Mouse (Mus musculus): ENCODE measurements around the gene Oip5. TPM values are rescaled to one million over a fixed set of nuclear protein-coding genes. Genes with fewer than 3 reads are reported as not detected.

The Oip5 gene
- polyA plus RNA-seq, 1 experiment from 2014 or later: 36.7 TPM

DNA sequence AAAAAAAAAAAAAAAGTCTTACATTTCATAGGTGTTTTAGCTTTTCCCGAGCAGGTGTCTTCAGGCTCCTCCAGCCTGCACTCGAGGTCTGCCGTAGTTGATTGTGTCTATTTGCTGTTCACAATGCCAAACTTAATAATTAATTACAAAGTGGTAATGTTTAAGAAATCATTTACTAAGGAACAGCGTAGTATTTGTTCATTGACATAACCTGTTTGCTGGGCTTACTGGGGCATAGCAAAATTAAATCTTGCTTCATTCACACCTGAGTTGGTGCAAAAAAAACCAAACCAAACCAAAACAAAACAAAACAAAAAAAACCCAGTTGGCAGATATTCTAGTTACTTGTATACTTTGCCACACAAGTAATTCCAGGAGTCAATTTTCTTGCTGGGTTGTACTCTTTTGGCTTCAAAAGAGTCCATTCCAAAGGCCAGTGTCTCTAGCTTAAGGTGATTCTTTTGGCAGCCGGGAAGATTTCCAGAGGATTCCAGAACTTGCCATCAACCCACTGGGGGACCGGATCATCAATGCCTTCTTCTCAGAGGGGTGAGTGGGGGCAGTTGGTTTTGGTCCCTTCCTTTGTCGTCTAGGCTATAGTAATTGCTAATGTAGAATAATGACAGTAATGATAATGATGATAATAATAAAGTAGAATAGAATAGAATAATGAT is 52.0 kb downstream of the Oip5 start:
- WGBS: 91% methylated on average over 7 of the region's 7 CpGs
- Histone ChIP-seq H3K27ac (ENCODE audit: low read depth, low read length) (no peak overlapping the region), H3K4me3 (ENCODE audit: low read depth, low read length) (no peak overlapping the region), H3K36me3 (ENCODE audit: control insufficient read depth, insufficient read depth, low read length) (no peaks in the 10 kb centered on the region), H3K9ac (ENCODE audit: low read length) (no peak overlapping the region), H3K27me3 (ENCODE audit: control insufficient read depth, insufficient read depth, low read length) (no peaks in the 10 kb centered on the region), H3K9me3 (ENCODE audit: control insufficient read depth, low read length) (no peaks in the 10 kb centered on the region), H3K4me1 (replicated peaks; ENCODE audit: control insufficient read depth, insufficient read depth, low read length) (no peaks in the 10 kb centered on the region), H3K4me2 (ENCODE audit: low read depth, low read length, severe bottlenecking) (no peak overlapping the region)
- DNase-seq (ENCODE audit: low spot score) (no peak), ATAC-seq (replicated peaks; ENCODE audit: low FRiP score) (no peak)

DNA sequence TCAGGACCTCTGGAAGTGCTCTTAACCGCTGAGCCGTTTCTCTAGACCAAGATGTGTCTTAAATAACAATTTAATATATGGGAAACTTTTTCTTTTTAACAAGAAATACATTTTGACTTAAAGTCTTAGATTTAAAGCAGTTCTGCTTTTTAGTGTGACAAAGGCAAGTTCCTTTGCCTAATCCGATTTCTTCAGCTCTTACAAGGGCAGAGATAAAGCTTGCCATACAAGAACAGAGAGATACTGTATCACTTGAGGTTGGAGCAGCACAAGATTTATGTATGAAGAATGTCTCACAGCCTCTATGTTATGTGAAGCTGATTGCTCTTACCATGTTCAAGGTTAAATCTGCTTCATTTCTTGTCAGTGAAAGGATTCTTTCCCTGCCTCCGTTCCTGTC is 53.0 kb downstream of the Oip5 start:
- no peak overlapping the region for H3K27ac ChIP-seq (ENCODE audit: low read depth, low read length)
- no peaks in the 10 kb centered on the region for H3K4me1 ChIP-seq (replicated peaks; ENCODE audit: control insufficient read depth, insufficient read depth, low read length)
- H3K36me3 ChIP-seq (ENCODE audit: control insufficient read depth, insufficient read depth, low read length): no peaks in the 10 kb centered on the region
- no peak overlapping the region for H3K9ac ChIP-seq (ENCODE audit: low read length)
- H3K27me3 ChIP-seq (ENCODE audit: control insufficient read depth, insufficient read depth, low read length): no peaks in the 10 kb centered on the region
- 89% methylated on average over 4 of the region's 4 CpGs for WGBS
- H3K9me3 ChIP-seq (ENCODE audit: control insufficient read depth, low read length): no peaks in the 10 kb centered on the region
- no peak overlapping the region for H3K4me3 ChIP-seq (ENCODE audit: low read depth, low read length)
- no peak for ATAC-seq (replicated peaks; ENCODE audit: low FRiP score)
- no peak for DNase-seq (ENCODE audit: low spot score)
- no peak overlapping the region for H3K4me2 ChIP-seq (ENCODE audit: low read depth, low read length, severe bottlenecking)

DNA sequence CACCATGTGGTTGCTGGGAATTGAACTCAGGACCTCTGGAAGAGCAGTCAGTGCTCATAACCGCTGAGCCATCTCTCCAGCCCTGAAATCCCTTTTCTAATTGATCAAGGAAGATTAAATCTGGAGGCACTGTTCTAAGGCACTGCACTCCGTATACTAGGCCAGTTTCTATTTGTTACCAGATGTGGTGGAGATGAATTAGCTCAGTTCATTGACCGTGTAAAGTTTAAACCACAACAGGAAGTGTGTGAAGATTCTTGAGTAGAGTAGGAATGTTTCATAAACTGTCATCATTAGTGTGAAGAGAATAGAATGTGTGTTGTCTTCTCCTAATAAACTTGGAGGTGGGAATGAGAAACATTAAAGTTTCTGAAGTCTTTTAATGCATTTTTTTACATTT is 56.5 kb downstream of the Oip5 start:
- Histone ChIP-seq H3K9me3 (ENCODE audit: control insufficient read depth, low read length) (no peaks in the 10 kb centered on the region), H3K4me3 (ENCODE audit: low read depth, low read length) (no peak overlapping the region), H3K4me2 (ENCODE audit: low read depth, low read length, severe bottlenecking) (no peak overlapping the region), H3K27me3 (ENCODE audit: control insufficient read depth, insufficient read depth, low read length) (no peaks in the 10 kb centered on the region), H3K36me3 (ENCODE audit: control insufficient read depth, insufficient read depth, low read length) (no peaks in the 10 kb centered on the region), H3K9ac (ENCODE audit: low read length) (no peak overlapping the region), H3K4me1 (replicated peaks; ENCODE audit: control insufficient read depth, insufficient read depth, low read length) (no peaks in the 10 kb centered on the region), H3K27ac (ENCODE audit: low read depth, low read length) (no peak overlapping the region)
- ATAC-seq (replicated peaks; ENCODE audit: low FRiP score) (no peak), DNase-seq (ENCODE audit: low spot score) (no peak)
- WGBS: 86% methylated on average over 3 of the region's 3 CpGs

Other genes starting within 250 kb of the Oip5 start
- gene Ino80, start 140.8 kb downstream of the Oip5 start, polyA plus RNA-seq (2014; fragmentation: Nextera tagmentation; extraction: Ambion mirVana): 6.2 and 6.5 TPM in 2 replicates
- 0.13 and 0.59 TPM in 2 replicates for gene Exd1, start 70.8 kb downstream of the Oip5 start, polyA plus RNA-seq (2014; fragmentation: Nextera tagmentation; extraction: Ambion mirVana)
- gene Chp1, start 70.8 kb downstream of the Oip5 start, polyA plus RNA-seq (2014; fragmentation: Nextera tagmentation; extraction: Ambion mirVana): 56.6 and 61.0 TPM in 2 replicates
- gene Nusap1, start 171 bp downstream of the Oip5 start, polyA plus RNA-seq (2014; fragmentation: Nextera tagmentation; extraction: Ambion mirVana): 120 and 131 TPM in 2 replicates
- gene Ndufaf1, start 44.4 kb upstream of the Oip5 start, polyA plus RNA-seq (2014; fragmentation: Nextera tagmentation; extraction: Ambion mirVana): 37.7 and 39.5 TPM in 2 replicates
- 32.1 and 39.5 TPM in 2 replicates for gene Rtf1, start 56.6 kb upstream of the Oip5 start, polyA plus RNA-seq (2014; fragmentation: Nextera tagmentation; extraction: Ambion mirVana)
- gene Itpka, start 123.9 kb upstream of the Oip5 start, polyA plus RNA-seq (2014; fragmentation: Nextera tagmentation; extraction: Ambion mirVana): 1.5 and 1.6 TPM in 2 replicates
- 0.11 and 0.19 TPM in 2 replicates for gene Ltk, start 142.0 kb upstream of the Oip5 start, polyA plus RNA-seq (2014; fragmentation: Nextera tagmentation; extraction: Ambion mirVana)
- gene Rpap1, start 169.1 kb upstream of the Oip5 start, polyA plus RNA-seq (2014; fragmentation: Nextera tagmentation; extraction: Ambion mirVana): 38.1 and 40.3 TPM in 2 replicates
- 27.7 and 29.8 TPM in 2 replicates for gene Tyro3, start 179.3 kb upstream of the Oip5 start, polyA plus RNA-seq (2014; fragmentation: Nextera tagmentation; extraction: Ambion mirVana)

Data from forebrain, embryonic 11.5 days (tissue).